In genomic region chr10:60752040-60753020, GRCm38 (mm10) we compare ENCODE assay signal across 1 mouse cellular context.
TF ChIP-seq lines count a peak whose summit lies in the region.

TSS of gene Slc29a3 (minus strand) at chr10:60752794.

TF ChIP-seq in MEL, 35 proteins besides CTCF, POLR2A, EP300 and RAD21 (continued from another document):
- TF ChIP-seq MAFK (IDR thresholded peaks at IDR 0.05; ENCODE audit: borderline replicate concordance, low read depth, low read length) (no peak), UBTF (IDR thresholded peaks at IDR 0.05; ENCODE audit: borderline replicate concordance, insufficient read depth, low read depth, low read length) (no peak), MAX (IDR thresholded peaks at IDR 0.05; ENCODE audit: low read length) (no peak), ZC3H11A (IDR thresholded peaks at IDR 0.05; ENCODE audit: low read depth, low read length) (no peak)
